Mouse (Mus musculus) urinary bladder, postnatal 36 days (tissue): ENCODE measurements around the gene Gm20854.
"Not testable (repeated sequence)": the region's sequence is repeated elsewhere in the genome, so short reads cannot be mapped to it uniquely, and the experiment has no call there.

ENCODE experiments used
- DNase-seq, 2 experiments: peaks; one replicate each; pipeline ENCODE4 v3.0.0; 2022; ENCODE audit warnings: low spot score in 2 of 2, mixed read lengths in 1 of 2

The Gm20854 gene

GRCm38 (mm10) chrY:85530808-85531207, at the start of gene Gm20854:
Gene Gm20854 (minus strand): TSS chrY:85530908.
- DNase-seq = not testable (repeated sequence)
